Mouse (Mus musculus) midbrain, embryonic 13.5 days (tissue): ENCODE results near the gene St6gal1. TPM values are rescaled to one million over a fixed set of nuclear protein-coding genes. Genes with fewer than 3 reads are reported as not detected.
A peak's percentile ranks its signal among the peaks of the same experiment; 100 is the strongest.
"Not testable (repeated sequence)": the region's sequence is repeated elsewhere in the genome, so short reads cannot be mapped to it uniquely, and the experiment has no call there.

Experiments
- ATAC-seq: fragments of 200-750 bp; cut with Nextera tagmentation; 2 replicates; pipeline ENCODE4 v1.8.0; 2017; ENCODE audit warnings: mild to moderate bottlenecking, moderate TSS enrichment, moderate library complexity
- H3K27ac ChIP-seq: fragments of 300-500 bp; sonication (generic); 2 replicates; pipeline ENCODE4 v1.5.1; 2015; ENCODE audit warnings: inconsistent platforms, mild to moderate bottlenecking, moderate library complexity
- H3K27me3 ChIP-seq: fragments of 300-500 bp; sonication (generic); 2 replicates; pipeline ENCODE4 v1.6.1; 2015; ENCODE audit warnings: mild to moderate bottlenecking, inconsistent platforms
- H3K36me3 ChIP-seq: fragments of 300-500 bp; sonication (generic); 2 replicates; pipeline ENCODE4 v1.6.1; 2015; ENCODE audit warnings: mild to moderate bottlenecking, inconsistent platforms
- H3K4me1 ChIP-seq: fragments of 300-500 bp; sonication (generic); replicated peaks from 2 replicates; pipeline ENCODE4 v1.6.1; 2015; ENCODE audit warnings: inconsistent platforms
- H3K4me2 ChIP-seq: fragments of 300-500 bp; sonication (generic); replicated peaks from 2 replicates; pipeline ENCODE4 v1.6.1; 2015; ENCODE audit warnings: moderate library complexity, mild to moderate bottlenecking, inconsistent platforms
- H3K4me3 ChIP-seq: fragments of 300-500 bp; sonication (generic); replicated peaks from 2 replicates; pipeline ENCODE4 v1.5.1; 2015; ENCODE audit warnings: mild to moderate bottlenecking, inconsistent platforms
- H3K9ac ChIP-seq: fragments of 300-500 bp; sonication (generic); replicated peaks from 2 replicates; pipeline ENCODE4 v1.6.1; 2015; ENCODE audit warnings: mild to moderate bottlenecking, inconsistent platforms
- H3K9me3 ChIP-seq: fragments of 300-500 bp; sonication (generic); 2 replicates; pipeline ENCODE4 v1.6.1; 2016; ENCODE audit warnings: mild to moderate bottlenecking, inconsistent platforms
- WGBS: fragments of 180-500 bp; shearing (Covaris S2); methylation state at CpG from one replicate; pipeline ENCODE4 v1.1.7; 2015; 5-methylcytosine and 5-hydroxymethylcytosine counted together
- polyA plus RNA-seq: library from polyadenylated mRNA; unstranded; fragments of >200 nt; fragmentation: Nextera tagmentation; extraction: Ambion mirVana; gene quantifications from 2 replicates; pipeline ENCODE4 v1.2.1, GENCODE M21; 2015

The St6gal1 gene
- 43.1 and 44.5 TPM in 2 replicates for polyA plus RNA-seq

- H3K27me3 ChIP-seq: no peaks in the 10 kb centered on the region
- H3K4me3 ChIP-seq: peak within 1 kb of the TSS; percentile 76
- H3K9me3 ChIP-seq: no peaks in the 10 kb centered on the region
- H3K9ac ChIP-seq: peak within 1 kb of the TSS; percentile 93
- H3K36me3 ChIP-seq: no peaks in the 10 kb centered on the region
- peak within 1 kb of the TSS; percentile 72 for H3K4me2 ChIP-seq
- H3K27ac ChIP-seq: peak within 1 kb of the TSS; percentile 92
- whole genome bisulfite sequencing: under 1% methylated on average over 20 of the region's 20 CpGs
- H3K4me1 ChIP-seq: peaks cover 37% of the 10 kb centered on the region
- ATAC-seq: peak; percentile 64
Measured at GRCm38 (mm10) chr16:23224671-23225068, at the start of gene St6gal1. TSS of gene St6gal1 (plus strand) at chr16:23224740.

DNA sequence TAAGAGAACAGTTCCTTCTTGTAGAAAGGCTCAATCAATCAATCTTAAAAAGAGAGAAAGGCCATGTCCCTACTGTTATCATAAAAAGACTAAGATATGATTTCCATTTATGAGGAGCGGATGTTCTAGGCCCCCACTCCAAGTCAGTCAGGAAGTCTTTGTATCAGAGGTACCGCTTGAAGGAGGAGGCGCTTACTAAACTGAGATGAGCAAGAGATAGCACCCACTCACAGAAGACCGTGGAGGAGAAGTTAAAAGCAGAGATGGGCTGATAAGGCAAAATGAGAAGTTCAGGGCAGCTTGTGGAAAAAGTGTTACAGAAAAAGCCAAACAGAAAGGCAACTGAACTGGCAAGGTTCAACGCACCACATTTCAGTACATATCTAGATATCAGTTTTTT lies 49.7 kb upstream of the St6gal1 start:
- Histone ChIP-seq H3K36me3 (no peaks in the 10 kb centered on the region), H3K27me3 (no peaks in the 10 kb centered on the region), H3K9me3 (0 out of 2 replicates have a peak, but pooled peaks cover 3% of the 10 kb centered on the region), H3K27ac (no peak overlapping the region), H3K9ac (no peak overlapping the region), H3K4me3 (no peak overlapping the region), H3K4me1 (no peaks in the 10 kb centered on the region), H3K4me2 (no peak overlapping the region)
- ATAC-seq: no peak
- 93% methylated on average over 5 of the region's 5 CpGs for WGBS

DNA sequence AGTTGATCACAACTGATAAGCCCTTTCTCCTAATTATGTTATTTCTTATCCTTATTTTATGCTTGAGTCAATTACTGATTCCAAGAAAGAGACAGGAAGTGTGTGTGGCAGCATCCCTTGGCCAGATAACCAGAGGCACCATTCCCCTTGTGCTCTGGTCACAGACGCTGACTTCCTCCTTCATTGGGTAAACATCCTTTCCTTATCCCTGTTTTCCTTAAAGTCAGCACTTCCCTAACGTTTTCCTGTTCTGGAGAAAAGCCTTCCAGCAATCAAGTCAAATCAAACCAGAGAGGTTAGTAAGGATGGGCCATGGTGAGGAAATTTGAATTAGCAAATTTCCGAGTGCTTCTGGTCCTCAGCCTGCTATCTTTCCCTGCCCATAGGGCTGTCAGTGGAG lies 48.6 kb upstream of the St6gal1 start:
- ATAC-seq: no peak
- WGBS: 70% methylated on average over 3 of the region's 3 CpGs
- no peaks in the 10 kb centered on the region for H3K36me3 ChIP-seq
- no peaks in the 10 kb centered on the region for H3K27me3 ChIP-seq
- no peaks in the 10 kb centered on the region for H3K4me1 ChIP-seq
- no peak overlapping the region for H3K9ac ChIP-seq
- no peak overlapping the region for H3K4me2 ChIP-seq
- H3K9me3 ChIP-seq: 0 out of 2 replicates have a peak, but pooled peaks cover 3% of the 10 kb centered on the region
- no peak overlapping the region for H3K27ac ChIP-seq
- no peak overlapping the region for H3K4me3 ChIP-seq

DNA sequence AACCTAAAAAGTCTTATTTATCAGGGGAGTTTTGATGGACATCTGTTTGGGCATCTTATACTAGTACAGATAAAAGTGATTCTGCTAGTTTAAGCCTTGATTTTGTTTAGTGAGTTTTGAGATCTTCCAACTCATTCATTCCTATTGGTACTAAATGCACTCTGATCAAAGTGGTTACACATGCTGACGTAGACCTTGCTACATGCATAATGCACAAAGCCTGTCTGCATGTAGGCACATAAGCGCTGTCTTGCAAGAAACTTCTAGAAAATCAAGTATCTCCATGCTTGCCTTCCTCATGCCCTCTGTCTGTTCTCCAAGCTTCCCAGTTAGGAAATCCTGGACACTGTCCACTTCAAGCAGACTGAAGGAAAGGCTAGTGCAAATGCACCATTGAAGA lies 46.7 kb upstream of the St6gal1 start:
- no peak for ATAC-seq
- H3K36me3 ChIP-seq: no peaks in the 10 kb centered on the region
- H3K27me3 ChIP-seq: no peaks in the 10 kb centered on the region
- H3K27ac ChIP-seq: no peak overlapping the region
- H3K4me3 ChIP-seq: no peak overlapping the region
- H3K9ac ChIP-seq: no peak overlapping the region
- no peak overlapping the region for H3K4me2 ChIP-seq
- no peaks in the 10 kb centered on the region for H3K9me3 ChIP-seq
- 93% methylated on average over 2 of the region's 2 CpGs for WGBS
- H3K4me1 ChIP-seq: no peaks in the 10 kb centered on the region

DNA sequence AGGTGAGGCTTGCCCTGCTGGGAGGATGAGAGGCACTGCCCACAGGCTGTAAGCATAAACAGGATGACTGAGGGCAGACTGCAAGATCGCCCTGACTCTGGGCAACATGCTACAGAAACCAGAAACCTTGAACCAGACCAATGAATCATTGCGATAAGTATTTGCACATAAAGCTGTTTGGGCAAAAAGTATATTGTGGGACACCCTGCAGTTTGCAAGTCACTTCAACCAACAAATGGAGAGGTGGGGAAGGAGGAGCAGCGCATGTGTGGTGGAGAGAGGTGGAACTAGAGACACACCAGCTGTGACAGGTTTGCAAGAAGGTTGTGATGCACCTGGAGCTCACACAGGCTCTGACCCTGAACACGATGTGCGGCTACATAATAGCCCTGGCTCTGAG lies 45.7 kb upstream of the St6gal1 start:
- Histone ChIP-seq H3K27ac (no peak overlapping the region), H3K4me2 (no peak overlapping the region), H3K4me3 (no peak overlapping the region), H3K36me3 (no peaks in the 10 kb centered on the region), H3K9ac (no peak overlapping the region), H3K27me3 (no peaks in the 10 kb centered on the region), H3K4me1 (no peaks in the 10 kb centered on the region), H3K9me3 (no peaks in the 10 kb centered on the region)
- no peak for ATAC-seq
- 95% methylated on average over 5 of the region's 5 CpGs for WGBS

- H3K4me3 ChIP-seq, H3K4me1 ChIP-seq, H3K27ac ChIP-seq, ATAC-seq, H3K4me2 ChIP-seq, H3K9me3 ChIP-seq, H3K27me3 ChIP-seq, H3K36me3 ChIP-seq, H3K9ac ChIP-seq: not testable (repeated sequence)
- 93% methylated on average over 18 of the region's 18 CpGs for WGBS
Measured at GRCm38 (mm10) chr16:23179436-23179835, 45.1 kb upstream of the St6gal1 start.

DNA sequence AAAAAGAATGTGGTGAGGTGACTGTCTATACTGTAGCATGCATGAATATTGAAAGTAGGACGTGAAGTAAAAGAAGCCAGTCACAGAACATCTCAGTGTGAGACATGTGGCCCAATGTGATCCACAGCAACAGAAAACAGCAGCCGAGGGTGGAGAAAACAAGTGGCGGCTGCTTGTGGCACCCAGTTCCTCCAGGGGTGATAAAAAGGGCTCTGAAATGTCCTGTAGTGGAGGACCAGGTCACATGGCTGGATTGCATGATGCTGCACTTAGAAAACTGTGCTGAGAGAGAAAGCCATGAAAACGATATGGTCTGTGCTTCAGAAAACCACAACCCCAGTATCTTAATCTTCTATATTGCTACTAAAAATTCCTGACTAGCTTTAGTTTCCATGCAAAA lies 43.5 kb upstream of the St6gal1 start:
- no peak overlapping the region for H3K9ac ChIP-seq
- 83% methylated on average over 4 of the region's 4 CpGs for WGBS
- ATAC-seq: no peak
- no peak overlapping the region for H3K4me3 ChIP-seq
- H3K4me1 ChIP-seq: no peaks in the 10 kb centered on the region
- H3K36me3 ChIP-seq: no peaks in the 10 kb centered on the region
- H3K27ac ChIP-seq: no peak overlapping the region
- H3K4me2 ChIP-seq: no peak overlapping the region
- no peaks in the 10 kb centered on the region for H3K9me3 ChIP-seq
- H3K27me3 ChIP-seq: no peaks in the 10 kb centered on the region

DNA sequence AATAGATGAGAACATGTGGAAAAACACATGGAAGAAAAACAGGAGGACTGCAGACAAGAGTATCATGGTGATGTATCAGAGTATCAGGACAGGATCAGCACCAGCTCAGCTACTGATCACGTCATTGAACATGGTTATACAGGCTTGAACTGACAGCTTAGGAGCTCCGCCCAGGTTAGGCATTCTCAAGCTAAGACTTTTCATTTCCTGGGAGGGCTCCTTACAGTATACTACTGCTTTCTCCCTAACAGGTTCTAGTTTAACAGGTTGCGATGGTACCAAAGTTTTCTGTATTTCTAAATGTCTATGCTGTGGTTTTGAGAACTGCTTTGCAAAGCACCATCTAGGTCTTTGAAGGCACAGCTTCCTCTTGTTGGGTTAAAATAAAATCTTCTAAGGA lies 43.1 kb upstream of the St6gal1 start:
- WGBS: 80% methylated on average over 3 of the region's 3 CpGs
- H3K9me3 ChIP-seq: no peaks in the 10 kb centered on the region
- no peaks in the 10 kb centered on the region for H3K36me3 ChIP-seq
- no peak overlapping the region for H3K4me3 ChIP-seq
- H3K9ac ChIP-seq: no peak overlapping the region
- no peak for ATAC-seq
- H3K27me3 ChIP-seq: no peaks in the 10 kb centered on the region
- H3K4me1 ChIP-seq: no peaks in the 10 kb centered on the region
- no peak overlapping the region for H3K27ac ChIP-seq
- no peak overlapping the region for H3K4me2 ChIP-seq

GRCm38 (mm10) chr16:23181942-23182597 lies 42.5 kb upstream of the St6gal1 start:
- no peak overlapping the region for H3K27ac ChIP-seq
- WGBS: 94% methylated on average over 1 of the region's 1 CpGs

GRCm38 (mm10) chr16:23185824-23186223 lies 38.7 kb upstream of the St6gal1 start:
- no peak overlapping the region for H3K27ac ChIP-seq
- no peaks in the 10 kb centered on the region for H3K36me3 ChIP-seq
- H3K9me3 ChIP-seq: no peaks in the 10 kb centered on the region
- no peak overlapping the region for H3K4me3 ChIP-seq
- H3K4me2 ChIP-seq: no peak overlapping the region
- WGBS: 91% methylated on average over 2 of the region's 2 CpGs
- no peak overlapping the region for H3K9ac ChIP-seq
- H3K27me3 ChIP-seq: no peaks in the 10 kb centered on the region
- ATAC-seq: no peak
- no peaks in the 10 kb centered on the region for H3K4me1 ChIP-seq

More at GRCm38 (mm10) chr16:23181942-23182597, 42.5 kb upstream of the St6gal1 start:
- H3K4me1 ChIP-seq: no peaks in the 10 kb centered on the region
- H3K27me3 ChIP-seq: no peaks in the 10 kb centered on the region
- no peaks in the 10 kb centered on the region for H3K9me3 ChIP-seq
- H3K4me3 ChIP-seq: no peak overlapping the region
- H3K4me2 ChIP-seq: no peak overlapping the region
- no peak for ATAC-seq
- no peak overlapping the region for H3K9ac ChIP-seq
- H3K36me3 ChIP-seq: no peaks in the 10 kb centered on the region

GRCm38 (mm10) chr16:23186418-23186817 lies 38.1 kb upstream of the St6gal1 start:
- Histone ChIP-seq H3K9ac (no peak overlapping the region), H3K27me3 (no peaks in the 10 kb centered on the region), H3K9me3 (no peaks in the 10 kb centered on the region), H3K4me3 (no peak overlapping the region), H3K36me3 (no peaks in the 10 kb centered on the region), H3K27ac (no peak overlapping the region), H3K4me2 (no peak overlapping the region), H3K4me1 (no peaks in the 10 kb centered on the region)
- ATAC-seq: no peak
- WGBS: 86% methylated on average over 4 of the region's 4 CpGs

GRCm38 (mm10) chr16:23187983-23188382 lies 36.6 kb upstream of the St6gal1 start:
- no peak overlapping the region for H3K27ac ChIP-seq
- no peaks in the 10 kb centered on the region for H3K27me3 ChIP-seq
- H3K4me3 ChIP-seq: no peak overlapping the region
- 86% methylated on average over 7 of the region's 7 CpGs for WGBS
- no peak overlapping the region for H3K9ac ChIP-seq
- no peaks in the 10 kb centered on the region for H3K36me3 ChIP-seq
- no peaks in the 10 kb centered on the region for H3K4me1 ChIP-seq
- no peak for ATAC-seq
- H3K4me2 ChIP-seq: no peak overlapping the region
- H3K9me3 ChIP-seq: no peaks in the 10 kb centered on the region

DNA sequence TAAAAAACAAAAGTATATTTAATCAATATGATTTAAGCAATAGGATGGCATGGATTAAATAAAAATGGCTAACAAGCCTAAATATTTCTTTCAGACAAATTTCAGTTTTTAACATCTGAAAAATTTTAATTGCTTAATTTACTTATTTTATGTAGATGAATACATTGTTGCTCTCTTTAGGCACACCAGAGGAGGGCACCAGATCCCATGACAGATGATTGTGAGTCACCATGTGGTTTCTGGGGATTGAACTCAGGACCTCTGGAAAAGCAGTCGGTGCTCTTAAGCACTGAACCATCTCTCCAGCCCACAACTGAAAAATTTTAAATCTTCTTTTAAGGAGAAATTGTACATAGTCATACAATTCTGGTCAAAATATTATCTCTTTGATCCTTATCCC lies 34.9 kb upstream of the St6gal1 start:
- H3K27ac ChIP-seq: no peak overlapping the region
- ATAC-seq: no peak

More for the DNA sequence above, 34.9 kb upstream of the St6gal1 start:
- H3K27me3 ChIP-seq: no peaks in the 10 kb centered on the region
- H3K36me3 ChIP-seq: no peaks in the 10 kb centered on the region
- H3K4me2 ChIP-seq: no peak overlapping the region
- WGBS: 86% methylated on average over 1 of the region's 1 CpGs
- no peaks in the 10 kb centered on the region for H3K4me1 ChIP-seq
- no peak overlapping the region for H3K9ac ChIP-seq
- no peaks in the 10 kb centered on the region for H3K9me3 ChIP-seq
- H3K4me3 ChIP-seq: no peak overlapping the region
